Mouse (Mus musculus): ENCODE data around the gene Vpreb3. TPM values are rescaled to one million over a fixed set of nuclear protein-coding genes. Genes with fewer than 3 reads are reported as not detected.

Gene Vpreb3
- total and polyA plus RNA-seq, 3 experiments: 35.6 to 135 (median 90.1) TPM

- no peaks in the 10 kb centered on the region; the same call in 1 of the 2 replicates for H3K79me2 ChIP-seq (replicated peaks; ENCODE audit: control insufficient read depth, extremely low read depth, insufficient read depth, poor library complexity, severe bottlenecking)
- H3K27me3 ChIP-seq (replicated peaks): no peaks in the 10 kb centered on the region
- no peaks in the 10 kb centered on the region for H3K9me3 ChIP-seq (replicated peaks; ENCODE audit: low read length)
- peak overlapping the region; percentile 51; the same call in 1 of the 2 replicates for H3K9ac ChIP-seq (ENCODE audit: insufficient read depth, low read depth)
- dilution Hi-C loops (cut with MboI; ENCODE audit: extremely low pct_ligation_motif_present, extremely low pct_unique_long_range_greater_than_20kb, low sequenced_read_pairs) (no loop called here), in situ Hi-C loops (cut with MboI; ENCODE audit: low pct_ligation_motif_present, low pct_unique_long_range_greater_than_20kb, low sequenced_read_pairs) (loop anchor here (5.0 kb wide), 1 partner anchor 42 kb away; the partner anchor contains the start of gene Mmp11)
- peak overlapping the region; percentile 99 for H3K27ac ChIP-seq (ENCODE audit: insufficient read depth, low read depth)
- TF ChIP-seq POLR2AphosphoS2 (IDR thresholded peaks at IDR 0.05; ENCODE audit: low read depth, low read length) (no peak), NELFE (IDR thresholded peaks at IDR 0.05; ENCODE audit: low read depth, low read length) (no peak), ELF1 (IDR thresholded peaks at IDR 0.05; ENCODE audit: low read depth, low read length) (peak; percentile 41; the same call in 1 of the 2 replicates), MAX (IDR thresholded peaks at IDR 0.05; ENCODE audit: low read length) (no peak), TCF12 (IDR thresholded peaks at IDR 0.05; ENCODE audit: low read depth, low read length) (peak; percentile 61; the same call in 1 of the 2 replicates), HCFC1 (IDR thresholded peaks at IDR 0.05; ENCODE audit: low read depth, low read length) (no peak), SIN3A (IDR thresholded peaks at IDR 0.05; ENCODE audit: low read length) (peak; percentile 56; the same call in 1 of the 2 replicates), ETS1 (conservative IDR thresholded peaks at IDR 0.05; ENCODE audit: low read depth, low read length) (peak; percentile 65; the same call in 1 of the 2 replicates), JUND (conservative IDR thresholded peaks at IDR 0.05; ENCODE audit: low read depth, low read length) (peak; percentile 74), PAX5 (IDR thresholded peaks at IDR 0.05; ENCODE audit: low read length) (no peak), MEF2A (IDR thresholded peaks at IDR 0.05; ENCODE audit: borderline replicate concordance, low read depth, low read length) (0 out of 2 replicates have a peak, but pooled peaks have one; percentile 21), RAD21 (IDR thresholded peaks at IDR 0.05; ENCODE audit: low read depth, low read length) (peak; percentile 43), NRF1 (IDR thresholded peaks at IDR 0.05; ENCODE audit: low read depth, low read length) (no peak), ZC3H11A (IDR thresholded peaks at IDR 0.05; ENCODE audit: low read depth, low read length) (no peak), USF2 (conservative IDR thresholded peaks at IDR 0.05; ENCODE audit: low read depth, low read length) (no peak), CHD1 (IDR thresholded peaks at IDR 0.05; ENCODE audit: low read depth, low read length) (no peak), ZKSCAN1 (IDR thresholded peaks at IDR 0.05; ENCODE audit: borderline replicate concordance, low read depth, low read length) (no peak), IRF4 (IDR thresholded peaks at IDR 0.05; ENCODE audit: low read depth, low read length) (peak; percentile 96), KAT2A (IDR thresholded peaks at IDR 0.05; ENCODE audit: insufficient replicate concordance, low read length) (no peak), JUN (IDR thresholded peaks at IDR 0.05; ENCODE audit: insufficient read depth, low read depth, low read length) (peak; percentile 61), GABPA (IDR thresholded peaks at IDR 0.05; ENCODE audit: insufficient replicate concordance, low read depth, low read length) (no peak), ZNF384 (IDR thresholded peaks at IDR 0.05; ENCODE audit: low read depth, low read length) (peak; percentile 36), SMC3 (IDR thresholded peaks at IDR 0.05; ENCODE audit: low read depth, low read length) (no peak), E2F4 (IDR thresholded peaks at IDR 0.05; ENCODE audit: insufficient replicate concordance, low read depth, low read length) (no peak), MAZ (IDR thresholded peaks at IDR 0.05; ENCODE audit: low read depth, low read length) (0 out of 2 replicates have a peak, but pooled peaks have one; percentile 83), EP300 (IDR thresholded peaks at IDR 0.05; ENCODE audit: low read length) (peak; percentile 78), CHD2 (IDR thresholded peaks at IDR 0.05; ENCODE audit: low read length) (no peak), BHLHE40 (IDR thresholded peaks at IDR 0.05; ENCODE audit: low read depth, low read length) (peak; percentile 68; the same call in 1 of the 2 replicates), CTCF (conservative IDR thresholded peaks at IDR 0.05 in 1 of 2, IDR thresholded peaks at IDR 0.05 in 1 of 2; ENCODE audit: low read depth in 2 of 2, low read length in 2 of 2) (peak in 1 of 2 experiments; percentile 45; a peak in 2 of 4 replicates), ZMIZ1 (IDR thresholded peaks at IDR 0.05; ENCODE audit: low read depth, low read length) (no peak), MYC (IDR thresholded peaks at IDR 0.05; ENCODE audit: low read depth, low read length) (no peak), RCOR1 (conservative IDR thresholded peaks at IDR 0.05; ENCODE audit: low read depth, low read length) (peak; percentile 39; the same call in 1 of the 2 replicates), MAFK (IDR thresholded peaks at IDR 0.05; ENCODE audit: insufficient replicate concordance, low read length) (no peak), USF1 (IDR thresholded peaks at IDR 0.05; ENCODE audit: low read depth, low read length) (no peak), POLR2A (IDR thresholded peaks at IDR 0.05; ENCODE audit: low read depth, low read length) (no peak), MXI1 (IDR thresholded peaks at IDR 0.05; ENCODE audit: low read depth, low read length) (peak; percentile 40), TBP (conservative IDR thresholded peaks at IDR 0.05; ENCODE audit: low read depth, low read length) (no peak), UBTF (IDR thresholded peaks at IDR 0.05; ENCODE audit: low read depth, low read length) (0 out of 2 replicates have a peak, but pooled peaks have one; percentile 36)
- H3K4me3 ChIP-seq (replicated peaks in 1 of 3; ENCODE audit: low read depth in 2 of 3, low read length in 2 of 3, poor library complexity in 1 of 3): peak overlapping the region; percentile 1 to 55 (median 46)
- peaks cover 16 to 67% of the 10 kb centered on the region in 2 experiments for H3K36me3 ChIP-seq (replicated peaks in 1 of 2; ENCODE audit: control insufficient read depth in 1 of 2, insufficient read depth in 1 of 2, low read length in 1 of 2)
- peak overlapping the region; percentile 76 for H3K4me2 ChIP-seq (ENCODE audit: insufficient read depth, low read depth, poor library complexity, severe bottlenecking)
- H3K4me1 ChIP-seq (ENCODE audit: control insufficient read depth in 1 of 2, insufficient read depth in 2 of 2): peaks cover 33 to 70% of the 10 kb centered on the region in 2 experiments
- DNase-seq (ENCODE audit: extremely low read depth): peak; percentile 81
These were observed 47.1 kb upstream of the Vpreb3 start for GRCm38 (mm10) chr10:75895730-75896129.

All from CH12.LX (cell line).